Mouse (Mus musculus): ENCODE data around the gene Ormdl1.

- no peak for TF ChIP-seq POLR2A (IDR thresholded peaks at IDR 0.05; ENCODE audit: insufficient read depth, low read depth, low read length)
- no peak for TF ChIP-seq CTCF (IDR thresholded peaks at IDR 0.05; ENCODE audit: insufficient read depth, low read depth, low read length)
Measured at GRCm38 (mm10) chr1:53300506-53300905, 3.6 kb downstream of the Ormdl1 start.

All from olfactory bulb, adult 2 months (tissue).